Mouse (Mus musculus): ENCODE results near the gene Tnc. TPM values are rescaled to one million over a fixed set of nuclear protein-coding genes. Genes with fewer than 3 reads are reported as not detected.
A peak's percentile ranks its signal among the peaks of the same experiment; 100 is the strongest.

The Tnc gene
- total RNA-seq (2021): 100 to 1,000 TPM; 122 to 128 TPM

- intact Hi-C loops (cut with DNase I): no loop called here
- peak; percentile 59 for DNase-seq
These were observed at the start of gene Tnc for GRCm38 (mm10) chr4:64046831-64047493. Gene Tnc, minus strand, starts transcription at chr4:64047015.

GRCm38 (mm10) chr4:64094221-64094620, 47.4 kb upstream of the Tnc start:
- intact Hi-C loops (cut with DNase I): no loop called here
- DNase-seq: peak; percentile 60

- no peak for DNase-seq
- intact Hi-C loops (cut with DNase I): no loop called here
These were observed 46.0 kb upstream of the Tnc start for GRCm38 (mm10) chr4:64092857-64093256.

- no peak for DNase-seq
- intact Hi-C loops (cut with DNase I): no loop called here
These were observed 42.6 kb upstream of the Tnc start for GRCm38 (mm10) chr4:64089378-64089777.

- intact Hi-C loops (cut with DNase I): no loop called here
- no peak for DNase-seq
These were observed 40.9 kb upstream of the Tnc start for GRCm38 (mm10) chr4:64087675-64088074.

GRCm38 (mm10) chr4:64085993-64086567, 39.3 kb upstream of the Tnc start:
- intact Hi-C loops (cut with DNase I): no loop called here
- DNase-seq: no peak

GRCm38 (mm10) chr4:64083858-64084257, 37.0 kb upstream of the Tnc start:
- DNase-seq: no peak
- intact Hi-C loops (cut with DNase I): no loop called here

- DNase-seq: no peak
- intact Hi-C loops (cut with DNase I): no loop called here
These were observed 31.3 kb upstream of the Tnc start for GRCm38 (mm10) chr4:64078029-64078619.

GRCm38 (mm10) chr4:64076349-64077025, 29.7 kb upstream of the Tnc start:
- DNase-seq: peak; percentile 25

GRCm38 (mm10) chr4:64074725-64075124, 27.9 kb upstream of the Tnc start:
- intact Hi-C loops (cut with DNase I): no loop called here
- DNase-seq: peak; percentile 8

More at GRCm38 (mm10) chr4:64076349-64077025, 29.7 kb upstream of the Tnc start:
- intact Hi-C loops (cut with DNase I): no loop called here

GRCm38 (mm10) chr4:64067394-64067793, 20.6 kb upstream of the Tnc start:
- DNase-seq: no peak
- intact Hi-C loops (cut with DNase I): no loop called here

- intact Hi-C loops (cut with DNase I): no loop called here
- DNase-seq: no peak
These were observed 18.5 kb upstream of the Tnc start for GRCm38 (mm10) chr4:64065266-64065665.

GRCm38 (mm10) chr4:64058856-64059231, 12.0 kb upstream of the Tnc start:
- intact Hi-C loops (cut with DNase I): no loop called here
- no peak for DNase-seq

GRCm38 (mm10) chr4:64058048-64058855, 11.4 kb upstream of the Tnc start:
- DNase-seq: no peak
- intact Hi-C loops (cut with DNase I): no loop called here

GRCm38 (mm10) chr4:64048177-64048576, 1.4 kb upstream of the Tnc start:
- intact Hi-C loops (cut with DNase I): no loop called here

GRCm38 (mm10) chr4:64043893-64044292, 2.9 kb downstream of the Tnc start:
- DNase-seq: no peak
- intact Hi-C loops (cut with DNase I): no loop called here

More at GRCm38 (mm10) chr4:64048177-64048576, 1.4 kb upstream of the Tnc start:
- DNase-seq: no peak

- intact Hi-C loops (cut with DNase I): no loop called here
- DNase-seq: no peak
These were observed 3.4 kb downstream of the Tnc start for GRCm38 (mm10) chr4:64043371-64043770.

- intact Hi-C loops (cut with DNase I): no loop called here
- no peak for DNase-seq
These were observed 7.7 kb downstream of the Tnc start for GRCm38 (mm10) chr4:64039091-64039490.

GRCm38 (mm10) chr4:64037513-64037912, 9.3 kb downstream of the Tnc start:
- DNase-seq: no peak
- intact Hi-C loops (cut with DNase I): no loop called here

GRCm38 (mm10) chr4:64034724-64035123, 12.1 kb downstream of the Tnc start:
- no peak for DNase-seq
- intact Hi-C loops (cut with DNase I): no loop called here

GRCm38 (mm10) chr4:64033191-64033590, 13.6 kb downstream of the Tnc start:
- intact Hi-C loops (cut with DNase I): no loop called here
- DNase-seq: no peak
